Mouse (Mus musculus): ENCODE measurements around the gene Pcf11. TPM values are rescaled to one million over a fixed set of nuclear protein-coding genes. Genes with fewer than 3 reads are reported as not detected.

The Pcf11 gene
- polyA plus RNA-seq (2016; fragmentation: Nextera tagmentation; extraction: Ambion mirVana) = 27.3 and 29.0 TPM in 2 replicates

DNA sequence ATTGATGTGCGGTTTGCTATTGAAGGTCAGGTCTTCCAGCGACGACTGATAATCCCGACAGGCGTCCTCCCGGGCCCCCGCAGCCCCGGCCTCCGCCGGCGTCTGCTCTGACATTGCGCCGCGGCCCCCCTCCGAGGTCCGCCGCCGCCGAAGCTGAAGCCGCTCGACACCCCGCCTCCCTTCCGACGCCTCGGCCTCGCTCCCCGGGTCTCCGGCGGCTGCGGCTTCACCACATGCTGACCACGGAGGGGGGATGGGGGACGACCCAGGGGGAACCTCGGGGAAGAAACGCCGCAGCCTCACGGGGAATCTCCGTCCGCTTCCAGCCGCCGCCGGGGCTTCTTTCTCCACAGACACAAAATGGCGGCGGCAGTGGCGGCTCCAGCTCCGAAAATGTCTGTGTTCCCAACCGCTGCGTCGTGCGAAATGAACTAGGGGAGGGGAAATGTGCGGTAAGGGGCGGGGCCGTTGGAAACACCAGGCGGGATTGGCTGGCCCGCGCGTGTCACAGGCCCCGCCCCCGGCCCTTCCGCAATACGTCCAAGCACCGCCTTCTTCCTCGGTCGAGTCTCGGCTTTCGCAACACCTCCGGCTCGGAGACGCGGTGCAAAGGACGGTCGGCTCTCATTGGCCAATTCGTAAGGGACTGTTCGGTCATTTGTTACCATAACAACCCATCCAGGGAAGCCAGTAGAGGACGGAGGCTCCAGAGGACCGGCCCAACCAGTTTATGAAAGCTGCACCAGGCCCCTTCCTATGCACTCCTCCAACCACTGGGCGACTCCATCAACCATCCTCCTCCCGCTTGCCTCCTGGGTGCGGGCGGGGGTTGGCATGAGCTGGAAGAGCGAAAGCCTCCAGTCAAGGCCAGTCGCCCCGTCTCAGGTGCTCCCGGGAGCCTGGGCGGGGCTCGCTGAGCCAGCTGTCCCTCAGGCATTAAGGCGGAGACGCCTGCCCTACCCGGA is at the start of gene Pcf11:
TSS of gene Pcf11 (minus strand) at position 428 of the 965 bp plus-strand sequence.
- WGBS = under 1% methylated on average over 88 of the region's 88 CpGs
- H3K4me2 ChIP-seq (replicated peaks) = peak within 1 kb of the TSS; percentile 83
- 0 out of 2 replicates have a peak, but pooled peaks cover 6% of the 10 kb centered on the region for H3K36me3 ChIP-seq
- peaks cover 14% of the 10 kb centered on the region for H3K4me1 ChIP-seq
- H3K27me3 ChIP-seq (replicated peaks) = no peaks in the 10 kb centered on the region
- H3K9me3 ChIP-seq = no peaks in the 10 kb centered on the region
- peak within 1 kb of the TSS; percentile 91 for H3K27ac ChIP-seq
- H3K9ac ChIP-seq = peak within 1 kb of the TSS; percentile 90
- peak; percentile 99 for ATAC-seq (ENCODE audit: low FRiP score, low read depth)
- peak within 1 kb of the TSS; percentile 84 for H3K4me3 ChIP-seq

- ATAC-seq (ENCODE audit: low FRiP score, low read depth) = no peak
- H3K9me3 ChIP-seq = no peaks in the 10 kb centered on the region
- H3K4me2 ChIP-seq (replicated peaks) = no peak overlapping the region
- 88% methylated on average over 1 of the region's 1 CpGs for WGBS
- no peaks in the 10 kb centered on the region for H3K36me3 ChIP-seq
- H3K4me3 ChIP-seq = no peak overlapping the region
- H3K9ac ChIP-seq = no peak overlapping the region
- H3K4me1 ChIP-seq = no peaks in the 10 kb centered on the region
- no peak overlapping the region for H3K27ac ChIP-seq
- no peaks in the 10 kb centered on the region for H3K27me3 ChIP-seq (replicated peaks)
Observed at GRCm38 (mm10) chr7:92715055-92715454, 45.3 kb upstream of the Pcf11 start.

- no peak for ATAC-seq (ENCODE audit: low FRiP score, low read depth)
- Histone ChIP-seq H3K9me3 (no peaks in the 10 kb centered on the region), H3K27ac (no peak overlapping the region), H3K4me2 (replicated peaks) (no peak overlapping the region), H3K36me3 (no peaks in the 10 kb centered on the region), H3K9ac (no peak overlapping the region), H3K27me3 (replicated peaks) (no peaks in the 10 kb centered on the region), H3K4me3 (no peak overlapping the region), H3K4me1 (no peaks in the 10 kb centered on the region)
- WGBS = 91% methylated on average over 3 of the region's 3 CpGs
Observed at GRCm38 (mm10) chr7:92711593-92711992, 41.9 kb upstream of the Pcf11 start.

- Histone ChIP-seq H3K27me3 (replicated peaks) (no peaks in the 10 kb centered on the region), H3K27ac (no peak overlapping the region), H3K9me3 (no peaks in the 10 kb centered on the region), H3K4me2 (replicated peaks) (no peak overlapping the region), H3K9ac (no peak overlapping the region), H3K4me3 (no peak overlapping the region), H3K36me3 (no peaks in the 10 kb centered on the region), H3K4me1 (no peaks in the 10 kb centered on the region)
- WGBS = 40% methylated on average over 2 of the region's 2 CpGs
- no peak for ATAC-seq (ENCODE audit: low FRiP score, low read depth)
Observed at GRCm38 (mm10) chr7:92709573-92709972, 39.8 kb upstream of the Pcf11 start.

DNA sequence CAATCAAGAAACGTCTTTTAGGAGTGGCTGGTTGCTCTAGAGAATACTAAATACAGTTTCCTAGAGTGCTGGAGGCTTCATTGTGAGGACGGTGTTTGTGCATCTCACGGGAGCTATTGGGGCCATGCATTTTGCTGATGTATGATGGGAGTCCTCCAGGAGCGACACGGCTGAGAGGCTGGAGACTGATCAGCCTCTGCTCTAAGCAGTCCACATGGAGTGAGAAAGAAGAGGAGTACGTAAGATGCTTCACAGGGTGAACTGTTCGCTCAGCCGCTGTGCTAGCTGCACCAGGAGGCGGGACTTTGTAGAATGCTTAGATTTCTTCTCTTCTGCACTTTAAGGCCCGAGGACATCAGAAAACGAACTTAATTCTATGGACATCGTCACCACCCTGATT is 37.0 kb upstream of the Pcf11 start:
- Histone ChIP-seq H3K36me3 (no peaks in the 10 kb centered on the region), H3K27ac (no peak overlapping the region), H3K4me3 (no peak overlapping the region), H3K4me1 (no peaks in the 10 kb centered on the region), H3K27me3 (replicated peaks) (no peaks in the 10 kb centered on the region), H3K4me2 (replicated peaks) (no peak overlapping the region), H3K9me3 (no peaks in the 10 kb centered on the region), H3K9ac (no peak overlapping the region)
- 74% methylated on average over 12 of the region's 12 CpGs for WGBS
- no peak for ATAC-seq (ENCODE audit: low FRiP score, low read depth)

GRCm38 (mm10) chr7:92705534-92705933 is 35.8 kb upstream of the Pcf11 start:
- Histone ChIP-seq H3K36me3 (no peaks in the 10 kb centered on the region), H3K4me3 (no peak overlapping the region), H3K9ac (no peak overlapping the region), H3K4me1 (no peaks in the 10 kb centered on the region), H3K27ac (no peak overlapping the region), H3K4me2 (replicated peaks) (no peak overlapping the region), H3K27me3 (replicated peaks) (no peaks in the 10 kb centered on the region), H3K9me3 (no peaks in the 10 kb centered on the region)
- no peak for ATAC-seq (ENCODE audit: low FRiP score, low read depth)
- 80% methylated on average over 2 of the region's 2 CpGs for WGBS

DNA sequence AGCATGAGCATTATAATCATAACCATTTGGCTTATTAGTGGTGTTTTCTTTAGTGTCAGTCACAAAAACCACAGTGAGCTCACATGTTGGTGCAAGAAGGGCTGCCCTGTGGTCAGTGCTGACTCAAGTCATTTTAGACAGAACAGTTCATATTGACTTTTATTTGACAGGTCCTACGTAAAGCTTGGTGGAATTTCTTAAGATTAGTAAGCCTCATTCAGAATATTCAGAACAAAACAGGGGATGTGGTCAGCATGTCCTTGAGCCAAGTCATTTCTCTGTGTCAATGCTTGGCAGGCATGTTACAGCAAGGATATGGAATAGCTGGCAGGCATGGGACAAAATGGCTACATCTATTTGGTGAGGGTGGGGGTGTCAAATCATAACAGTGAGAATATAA is 33.9 kb upstream of the Pcf11 start:
- H3K27me3 ChIP-seq (replicated peaks) = no peaks in the 10 kb centered on the region
- no peaks in the 10 kb centered on the region for H3K36me3 ChIP-seq
- H3K9ac ChIP-seq = no peak overlapping the region
- H3K4me3 ChIP-seq = no peak overlapping the region
- H3K9me3 ChIP-seq = no peaks in the 10 kb centered on the region
- 80% methylated on average over 1 of the region's 1 CpGs for WGBS
- no peaks in the 10 kb centered on the region for H3K4me1 ChIP-seq
- no peak for ATAC-seq (ENCODE audit: low FRiP score, low read depth)
- H3K27ac ChIP-seq = no peak overlapping the region
- no peak overlapping the region for H3K4me2 ChIP-seq (replicated peaks)

- no peak for ATAC-seq (ENCODE audit: low FRiP score, low read depth)
- WGBS = 73% methylated on average over 5 of the region's 5 CpGs
- no peak overlapping the region for H3K9ac ChIP-seq
- H3K27me3 ChIP-seq (replicated peaks) = no peaks in the 10 kb centered on the region
- H3K27ac ChIP-seq = no peak overlapping the region
- H3K9me3 ChIP-seq = no peaks in the 10 kb centered on the region
- H3K4me3 ChIP-seq = no peak overlapping the region
- H3K4me1 ChIP-seq = no peaks in the 10 kb centered on the region
- no peak overlapping the region for H3K4me2 ChIP-seq (replicated peaks)
- no peaks in the 10 kb centered on the region for H3K36me3 ChIP-seq
Observed at GRCm38 (mm10) chr7:92698770-92699169, 29.0 kb upstream of the Pcf11 start.

- Histone ChIP-seq H3K9ac (no peak overlapping the region), H3K4me2 (replicated peaks) (no peak overlapping the region), H3K27ac (no peak overlapping the region), H3K4me1 (no peaks in the 10 kb centered on the region), H3K9me3 (no peaks in the 10 kb centered on the region), H3K36me3 (no peaks in the 10 kb centered on the region), H3K4me3 (no peak overlapping the region), H3K27me3 (replicated peaks) (no peaks in the 10 kb centered on the region)
- no peak for ATAC-seq (ENCODE audit: low FRiP score, low read depth)
- WGBS = 72% methylated on average over 3 of the region's 3 CpGs
Observed at GRCm38 (mm10) chr7:92696395-92696794, 26.7 kb upstream of the Pcf11 start.

GRCm38 (mm10) chr7:92689101-92689500 is 19.4 kb upstream of the Pcf11 start:
- H3K4me1 ChIP-seq = no peaks in the 10 kb centered on the region
- H3K4me3 ChIP-seq = no peak overlapping the region
- H3K27me3 ChIP-seq (replicated peaks) = no peaks in the 10 kb centered on the region
- no peaks in the 10 kb centered on the region for H3K9me3 ChIP-seq
- H3K9ac ChIP-seq = no peak overlapping the region
- no peak overlapping the region for H3K27ac ChIP-seq
- no peak for ATAC-seq (ENCODE audit: low FRiP score, low read depth)
- no peaks in the 10 kb centered on the region for H3K36me3 ChIP-seq
- WGBS = 90% methylated on average over 2 of the region's 2 CpGs
- H3K4me2 ChIP-seq (replicated peaks) = no peak overlapping the region

DNA sequence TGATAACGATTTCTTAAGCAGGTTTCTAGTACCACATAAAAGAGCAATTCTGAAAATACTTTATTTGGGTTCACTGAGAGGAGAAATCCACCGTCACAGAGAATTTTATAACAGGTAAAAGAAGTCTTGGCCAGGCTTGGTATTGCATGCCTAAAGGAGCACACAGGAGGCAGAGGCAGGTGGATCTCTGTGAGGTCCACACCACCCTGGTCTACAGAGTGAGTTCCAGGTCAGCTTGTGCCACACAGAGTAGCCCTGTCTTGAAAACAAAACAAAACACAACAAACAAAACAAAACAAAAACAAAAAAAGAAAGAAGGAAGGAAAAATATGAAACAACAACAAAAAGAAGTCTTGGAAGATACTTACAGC is 18.6 kb upstream of the Pcf11 start:
- Histone ChIP-seq H3K4me1 (no peaks in the 10 kb centered on the region), H3K27ac (no peak overlapping the region), H3K4me3 (no peak overlapping the region), H3K9me3 (no peaks in the 10 kb centered on the region), H3K4me2 (replicated peaks) (no peak overlapping the region), H3K36me3 (no peaks in the 10 kb centered on the region), H3K9ac (no peak overlapping the region), H3K27me3 (replicated peaks) (no peaks in the 10 kb centered on the region)
- no peak for ATAC-seq (ENCODE audit: low FRiP score, low read depth)
- 59% methylated on average over 2 of the region's 2 CpGs for WGBS

DNA sequence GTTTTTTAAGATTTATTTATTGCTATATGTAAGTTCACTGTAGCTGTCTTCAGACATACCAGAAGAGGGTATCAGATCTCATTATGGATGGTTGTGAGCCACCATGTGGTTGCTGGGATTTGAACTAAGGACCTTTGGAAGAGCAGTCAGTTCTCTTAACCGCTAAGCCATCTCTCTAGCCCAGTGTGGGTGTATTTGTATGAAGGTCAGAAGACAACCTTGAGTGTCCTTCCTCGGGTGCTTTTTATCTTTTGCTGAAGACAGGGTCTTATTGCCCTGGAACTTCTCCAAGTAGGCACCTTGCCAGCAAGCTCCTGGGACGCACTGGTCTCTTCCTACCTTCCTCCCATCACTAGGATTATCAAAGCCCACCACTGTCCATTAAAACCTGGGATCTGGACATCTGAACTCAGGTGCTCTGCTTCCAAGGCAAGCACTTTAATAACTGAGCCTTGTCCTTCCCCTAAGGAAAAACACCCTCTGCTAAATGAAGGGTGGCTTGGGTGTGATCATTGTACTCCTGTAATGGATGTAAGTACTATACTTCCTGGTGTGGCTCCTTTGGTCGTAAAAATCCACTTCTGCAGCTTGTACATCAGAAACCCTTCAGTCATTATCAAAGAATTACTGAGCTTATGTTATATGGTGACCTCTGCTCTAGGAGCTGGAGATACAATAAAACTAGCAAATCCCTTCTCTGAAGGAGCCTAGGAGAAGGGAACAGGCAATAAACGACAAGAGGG is 18.0 kb upstream of the Pcf11 start:
- H3K9me3 ChIP-seq = no peaks in the 10 kb centered on the region
- no peaks in the 10 kb centered on the region for H3K4me1 ChIP-seq
- H3K27me3 ChIP-seq (replicated peaks) = no peaks in the 10 kb centered on the region
- no peak overlapping the region for H3K4me2 ChIP-seq (replicated peaks)
- WGBS = 79% methylated on average over 5 of the region's 5 CpGs
- H3K4me3 ChIP-seq = no peak overlapping the region
- ATAC-seq (ENCODE audit: low FRiP score, low read depth) = no peak
- H3K36me3 ChIP-seq = no peaks in the 10 kb centered on the region
- no peak overlapping the region for H3K9ac ChIP-seq
- H3K27ac ChIP-seq = no peak overlapping the region
